Mouse (Mus musculus): ENCODE data around the gene Cdkl5. TPM values are rescaled to one million over a fixed set of nuclear protein-coding genes. Genes with fewer than 3 reads are reported as not detected.

Cdkl5 gene
- polyA plus RNA-seq, 1 experiment from 2014 or later, result 0.66 TPM

GRCm38 (mm10) chrX:160905041-160905678 is 89.3 kb downstream of the Cdkl5 start:
- H3K4me3 ChIP-seq (ENCODE audit: low read depth, low read length), result no peak overlapping the region
- ATAC-seq, result no peak
- no peaks in the 10 kb centered on the region for H3K4me1 ChIP-seq (replicated peaks; ENCODE audit: control insufficient read depth, insufficient read depth, low read length)
- 81% methylated on average over 2 of the region's 2 CpGs for WGBS
- no peak for TF ChIP-seq CTCF (IDR thresholded peaks at IDR 0.05; ENCODE audit: low read depth)
- no peak overlapping the region for H3K27ac ChIP-seq (ENCODE audit: low read depth, low read length)
- H3K27me3 ChIP-seq (replicated peaks; ENCODE audit: control insufficient read depth, insufficient read depth, low read length), result no peaks in the 10 kb centered on the region; the same call in 1 of the 2 replicates
- no peaks in the 10 kb centered on the region for H3K9me3 ChIP-seq (ENCODE audit: control insufficient read depth)
- no peak overlapping the region for H3K9ac ChIP-seq (ENCODE audit: low read depth, low read length)
- no peak overlapping the region for H3K4me2 ChIP-seq (replicated peaks; ENCODE audit: low read depth)
- no peaks in the 10 kb centered on the region for H3K36me3 ChIP-seq (ENCODE audit: control insufficient read depth, insufficient read depth)

DNA sequence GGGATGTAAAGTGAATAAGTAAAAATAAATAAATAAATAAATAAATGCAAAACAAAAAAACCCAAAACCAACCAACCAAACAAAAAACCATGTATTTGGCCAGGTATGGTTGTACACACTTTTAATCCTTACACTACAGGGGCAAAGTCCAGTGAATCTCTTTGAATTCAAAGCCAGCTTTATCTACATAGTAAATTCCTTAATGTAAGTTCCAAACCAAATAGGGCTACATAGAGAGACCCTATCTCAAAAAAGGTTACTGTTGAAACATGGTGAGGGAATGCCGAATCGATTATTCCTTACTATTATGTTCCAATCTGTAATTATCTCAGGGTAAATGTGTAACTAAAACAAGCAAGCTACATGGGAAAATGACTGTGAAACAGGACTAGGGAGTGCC is 93.4 kb downstream of the Cdkl5 start:
- H3K36me3 ChIP-seq (ENCODE audit: control insufficient read depth, insufficient read depth), result no peaks in the 10 kb centered on the region

DNA sequence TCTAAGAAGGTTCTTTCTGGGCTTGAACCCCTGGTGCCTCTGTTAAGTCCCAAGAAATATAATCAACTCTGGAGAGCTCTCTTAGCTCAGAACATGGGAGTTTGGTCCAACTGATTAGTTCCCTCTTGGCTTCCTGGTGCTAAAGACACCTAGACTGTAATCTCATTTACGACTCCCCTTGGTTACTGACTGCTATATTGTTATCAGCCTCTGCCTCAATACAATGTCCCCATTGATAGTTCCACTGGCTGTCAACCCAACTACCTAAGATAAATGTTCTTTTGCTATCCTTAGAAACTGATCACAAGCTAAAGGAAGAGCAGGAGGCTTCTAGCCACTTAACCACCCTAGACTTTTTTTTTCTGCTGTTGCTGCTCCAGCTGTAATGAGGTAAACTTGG is 102.4 kb downstream of the Cdkl5 start:
- no peaks in the 10 kb centered on the region for H3K36me3 ChIP-seq (ENCODE audit: control insufficient read depth, insufficient read depth)
- H3K9me3 ChIP-seq (ENCODE audit: control insufficient read depth), result no peaks in the 10 kb centered on the region
- no peaks in the 10 kb centered on the region for H3K4me1 ChIP-seq (replicated peaks; ENCODE audit: control insufficient read depth, insufficient read depth, low read length)
- WGBS, result 52% methylated on average over 1 of the region's 1 CpGs
- no peaks in the 10 kb centered on the region for H3K27me3 ChIP-seq (replicated peaks; ENCODE audit: control insufficient read depth, insufficient read depth, low read length)
- H3K4me3 ChIP-seq (ENCODE audit: low read depth, low read length), result no peak overlapping the region
- H3K27ac ChIP-seq (ENCODE audit: low read depth, low read length), result no peak overlapping the region
- no peak for ATAC-seq
- H3K4me2 ChIP-seq (replicated peaks; ENCODE audit: low read depth), result no peak overlapping the region
- TF ChIP-seq CTCF (IDR thresholded peaks at IDR 0.05; ENCODE audit: low read depth), result no peak
- H3K9ac ChIP-seq (ENCODE audit: low read depth, low read length), result no peak overlapping the region

More for the DNA sequence above, 93.4 kb downstream of the Cdkl5 start:
- no peak overlapping the region for H3K9ac ChIP-seq (ENCODE audit: low read depth, low read length)
- ATAC-seq, result no peak
- 68% methylated on average over 2 of the region's 2 CpGs for WGBS
- H3K4me1 ChIP-seq (replicated peaks; ENCODE audit: control insufficient read depth, insufficient read depth, low read length), result no peaks in the 10 kb centered on the region
- H3K9me3 ChIP-seq (ENCODE audit: control insufficient read depth), result no peaks in the 10 kb centered on the region
- H3K4me2 ChIP-seq (replicated peaks; ENCODE audit: low read depth), result no peak overlapping the region
- no peaks in the 10 kb centered on the region; the same call in 1 of the 2 replicates for H3K27me3 ChIP-seq (replicated peaks; ENCODE audit: control insufficient read depth, insufficient read depth, low read length)
- H3K4me3 ChIP-seq (ENCODE audit: low read depth, low read length), result no peak overlapping the region
- H3K27ac ChIP-seq (ENCODE audit: low read depth, low read length), result no peak overlapping the region
- TF ChIP-seq CTCF (IDR thresholded peaks at IDR 0.05; ENCODE audit: low read depth), result no peak

- Histone ChIP-seq H3K4me1 (replicated peaks; ENCODE audit: control insufficient read depth, insufficient read depth, low read length) (no peaks in the 10 kb centered on the region), H3K27me3 (replicated peaks; ENCODE audit: control insufficient read depth, insufficient read depth, low read length) (no peaks in the 10 kb centered on the region), H3K9ac (ENCODE audit: low read depth, low read length) (no peak overlapping the region), H3K4me3 (ENCODE audit: low read depth, low read length) (no peak overlapping the region), H3K4me2 (replicated peaks; ENCODE audit: low read depth) (no peak overlapping the region), H3K27ac (ENCODE audit: low read depth, low read length) (no peak overlapping the region), H3K9me3 (ENCODE audit: control insufficient read depth) (no peaks in the 10 kb centered on the region), H3K36me3 (ENCODE audit: control insufficient read depth, insufficient read depth) (no peaks in the 10 kb centered on the region)
- TF ChIP-seq CTCF (IDR thresholded peaks at IDR 0.05; ENCODE audit: low read depth), result no peak
- ATAC-seq, result no peak
- 73% methylated on average over 2 of the region's 2 CpGs for WGBS
These were observed 108.2 kb downstream of the Cdkl5 start for GRCm38 (mm10) chrX:160886301-160886700.

- Histone ChIP-seq H3K4me3 (ENCODE audit: low read depth, low read length) (no peak overlapping the region), H3K9ac (ENCODE audit: low read depth, low read length) (no peak overlapping the region), H3K4me2 (replicated peaks; ENCODE audit: low read depth) (no peak overlapping the region), H3K27me3 (replicated peaks; ENCODE audit: control insufficient read depth, insufficient read depth, low read length) (no peaks in the 10 kb centered on the region), H3K27ac (ENCODE audit: low read depth, low read length) (no peak overlapping the region), H3K36me3 (ENCODE audit: control insufficient read depth, insufficient read depth) (no peaks in the 10 kb centered on the region), H3K9me3 (ENCODE audit: control insufficient read depth) (no peaks in the 10 kb centered on the region), H3K4me1 (replicated peaks; ENCODE audit: control insufficient read depth, insufficient read depth, low read length) (no peaks in the 10 kb centered on the region)
- no peak for ATAC-seq
- TF ChIP-seq CTCF (IDR thresholded peaks at IDR 0.05; ENCODE audit: low read depth), result no peak
- WGBS, result 87% methylated on average over 4 of the region's 4 CpGs
These were observed 127.9 kb downstream of the Cdkl5 start for GRCm38 (mm10) chrX:160866576-160866975.

- Histone ChIP-seq H3K36me3 (ENCODE audit: control insufficient read depth, insufficient read depth) (no peaks in the 10 kb centered on the region), H3K27ac (ENCODE audit: low read depth, low read length) (no peak overlapping the region), H3K4me3 (ENCODE audit: low read depth, low read length) (no peak overlapping the region), H3K9ac (ENCODE audit: low read depth, low read length) (no peak overlapping the region), H3K27me3 (replicated peaks; ENCODE audit: control insufficient read depth, insufficient read depth, low read length) (no peaks in the 10 kb centered on the region), H3K9me3 (ENCODE audit: control insufficient read depth) (no peaks in the 10 kb centered on the region), H3K4me2 (replicated peaks; ENCODE audit: low read depth) (no peak overlapping the region), H3K4me1 (replicated peaks; ENCODE audit: control insufficient read depth, insufficient read depth, low read length) (no peaks in the 10 kb centered on the region)
- 73% methylated on average over 4 of the region's 4 CpGs for WGBS
- no peak for ATAC-seq
- TF ChIP-seq CTCF (IDR thresholded peaks at IDR 0.05; ENCODE audit: low read depth), result no peak
These were observed 129.5 kb downstream of the Cdkl5 start for GRCm38 (mm10) chrX:160865022-160865421.
